Mouse (Mus musculus) testis, adult 2 months (tissue): ENCODE data around the gene Serpinc1. TPM values are rescaled to one million over a fixed set of nuclear protein-coding genes. Genes with fewer than 3 reads are reported as not detected.
"Not testable (repeated sequence)": the region's sequence is repeated elsewhere in the genome, so short reads cannot be mapped to it uniquely, and the experiment has no call there.

Experiments used
- H3K27ac ChIP-seq: fragments of 200-500 bp; 2 replicates; pipeline ENCODE4 v1.5.1; 2012; ENCODE audit warnings: low read depth, low read length; ENCODE audit not compliant: control insufficient read depth, insufficient read depth
- H3K27me3 ChIP-seq: fragments of 200-500 bp; 2 replicates; pipeline ENCODE4 v1.6.1; 2012; ENCODE audit warnings: mild to moderate bottlenecking, low read length, moderate library complexity; ENCODE audit not compliant: control insufficient read depth, insufficient read depth
- H3K36me3 ChIP-seq: fragments of 200-500 bp; 2 replicates; pipeline ENCODE4 v1.6.1; 2012; ENCODE audit warnings: mild to moderate bottlenecking, low read length; ENCODE audit not compliant: control insufficient read depth, insufficient read depth
- H3K4me1 ChIP-seq: fragments of 200-500 bp; 2 replicates; pipeline ENCODE4 v1.6.1; 2012; ENCODE audit warnings: low read length; ENCODE audit not compliant: control insufficient read depth, insufficient read depth
- H3K4me3 ChIP-seq: fragments of 200-500 bp; 2 replicates; pipeline ENCODE4 v1.5.1; 2012; ENCODE audit warnings: low read depth, mild to moderate bottlenecking, low read length, moderate library complexity, mixed read lengths; ENCODE audit not compliant: control insufficient read depth
- CTCF ChIP-seq: fragments of 200-500 bp; IDR thresholded peaks from 2 replicates; pipeline ENCODE4 v1.5.1; 2012; ENCODE audit warnings: low read depth, mild to moderate bottlenecking, inconsistent platforms, low read length, moderate library complexity; ENCODE audit not compliant: control insufficient read depth, insufficient read depth, insufficient replicate concordance
- POLR2A ChIP-seq: fragments of 200-500 bp; IDR thresholded peaks from 2 replicates; pipeline ENCODE4 v1.6.1; 2012; ENCODE audit warnings: low read depth, mild to moderate bottlenecking, inconsistent platforms, low read length, moderate library complexity; ENCODE audit not compliant: control insufficient read depth
- polyA plus RNA-seq: library from polyadenylated mRNA; depleted of rRNA; stranded (reverse); fragments of >200 nt; gene quantifications from 2 replicates; pipeline ENCODE4 v1.2.3, GENCODE M21; 2012

Gene Serpinc1
- polyA plus RNA-seq, 1 experiment = 0.69 TPM

DNA sequence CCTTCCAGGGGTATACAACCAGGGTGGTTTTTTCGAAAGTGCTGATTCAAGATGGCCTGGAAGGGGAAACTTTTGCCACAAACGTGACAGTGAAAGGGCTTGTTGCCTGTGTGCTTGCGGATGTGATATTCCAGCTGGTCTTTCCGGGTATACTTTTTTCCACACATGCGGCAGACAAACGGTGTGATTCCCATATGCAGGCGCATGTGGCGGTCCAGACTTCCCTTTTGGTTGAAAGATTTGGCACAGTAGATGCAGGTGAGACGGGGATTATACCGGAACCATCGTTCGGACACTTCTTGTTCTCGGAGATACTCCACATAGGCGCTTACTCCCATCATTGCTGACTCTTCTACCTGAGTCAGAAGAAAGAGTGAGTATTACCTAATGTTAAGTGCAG lies 41.7 kb downstream of the Serpinc1 start:
- TF ChIP-seq POLR2A (no peak), CTCF (no peak)
- H3K27me3 ChIP-seq = no peaks in the 10 kb centered on the region
- no peak overlapping the region for H3K27ac ChIP-seq
- no peaks in the 10 kb centered on the region for H3K36me3 ChIP-seq
- H3K4me1 ChIP-seq = no peaks in the 10 kb centered on the region
- H3K4me3 ChIP-seq = no peak overlapping the region

DNA sequence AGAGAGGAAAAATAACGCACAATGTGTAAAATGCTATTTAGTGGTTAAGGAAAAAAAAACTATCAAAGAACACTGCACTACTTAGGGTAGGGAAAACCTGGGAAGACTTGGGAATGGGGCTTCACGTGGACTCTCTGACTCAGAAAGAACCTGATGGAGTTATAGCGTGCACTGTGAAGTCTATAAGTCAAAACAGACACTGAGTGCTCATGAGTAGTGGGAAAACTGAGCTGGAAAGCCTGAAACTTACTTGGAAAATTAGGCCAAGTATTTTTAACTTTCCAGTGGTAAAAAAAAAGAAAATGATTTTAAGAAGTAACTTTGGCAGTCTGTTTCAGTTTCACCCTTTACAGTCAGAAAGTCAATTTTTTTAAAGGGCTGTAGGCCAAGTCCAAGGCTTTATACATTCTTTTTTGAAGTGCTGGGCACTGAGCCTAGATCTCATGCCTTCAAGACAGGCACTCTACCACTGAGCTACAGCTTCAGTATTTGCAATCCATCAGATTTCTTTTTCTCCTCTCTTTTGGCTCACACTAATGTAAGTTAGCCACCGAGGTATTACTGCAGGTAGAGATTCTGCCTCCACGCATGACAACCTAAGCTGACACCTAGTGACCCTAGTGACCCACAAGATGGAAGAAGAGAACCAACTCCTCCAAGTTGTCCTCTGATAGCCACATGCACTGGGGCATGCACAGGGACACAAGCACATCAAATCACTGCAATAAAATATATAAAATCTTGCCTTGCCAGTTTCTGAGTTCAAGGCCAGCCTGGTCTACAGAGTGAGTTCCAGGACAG lies 47.2 kb downstream of the Serpinc1 start:
- no peaks in the 10 kb centered on the region for H3K4me1 ChIP-seq
- no peaks in the 10 kb centered on the region for H3K27me3 ChIP-seq
- TF ChIP-seq CTCF = no peak
- TF ChIP-seq POLR2A = no peak
- H3K4me3 ChIP-seq = no peak overlapping the region
- H3K27ac ChIP-seq = no peak overlapping the region
- H3K36me3 ChIP-seq = no peaks in the 10 kb centered on the region

DNA sequence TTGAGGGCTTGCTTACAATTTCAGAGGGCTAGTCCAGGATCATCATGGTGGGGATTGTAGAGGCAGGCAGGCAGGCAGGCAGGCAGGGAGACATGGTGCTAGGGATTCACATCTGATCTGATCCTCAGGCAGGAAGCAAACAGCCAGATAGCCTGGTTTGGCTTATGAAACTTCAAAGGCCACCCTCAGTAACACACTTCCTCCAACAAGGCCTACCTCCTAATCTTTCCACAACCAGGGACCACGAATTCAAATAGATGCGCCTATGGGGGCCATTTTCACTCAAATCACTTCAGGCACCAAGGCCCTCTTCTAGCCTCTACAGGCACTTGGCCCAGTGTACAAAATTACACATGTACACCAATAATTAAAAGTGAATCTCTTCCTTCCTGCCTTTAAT lies 48.8 kb downstream of the Serpinc1 start:
- Histone ChIP-seq H3K27ac (no peak overlapping the region), H3K27me3 (no peaks in the 10 kb centered on the region), H3K4me3 (no peak overlapping the region), H3K4me1 (no peaks in the 10 kb centered on the region), H3K36me3 (no peaks in the 10 kb centered on the region)
- TF ChIP-seq CTCF (no peak), POLR2A (no peak)

DNA sequence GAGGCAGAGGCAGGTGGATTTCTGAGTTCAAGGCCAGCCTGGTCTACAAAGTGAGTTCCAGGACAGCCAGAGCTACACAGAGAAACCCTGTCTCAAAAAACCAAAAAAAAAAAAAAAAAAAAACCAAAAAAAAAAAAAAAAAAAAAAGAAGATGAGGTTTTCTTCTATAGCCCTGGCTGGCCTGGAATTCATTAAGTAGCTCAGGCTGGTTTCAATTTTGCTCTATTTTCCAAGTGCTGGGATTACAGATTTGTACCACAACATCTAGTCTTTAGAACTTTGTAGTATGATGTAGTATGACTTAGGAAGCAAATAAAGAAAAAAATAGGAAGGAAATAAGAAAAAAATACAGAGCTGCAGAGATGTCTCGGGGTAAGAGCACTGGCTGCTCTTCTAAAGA lies 50.0 kb downstream of the Serpinc1 start:
- H3K27me3 ChIP-seq, H3K27ac ChIP-seq, H3K36me3 ChIP-seq, H3K4me3 ChIP-seq, H3K4me1 ChIP-seq: not testable (repeated sequence)

DNA sequence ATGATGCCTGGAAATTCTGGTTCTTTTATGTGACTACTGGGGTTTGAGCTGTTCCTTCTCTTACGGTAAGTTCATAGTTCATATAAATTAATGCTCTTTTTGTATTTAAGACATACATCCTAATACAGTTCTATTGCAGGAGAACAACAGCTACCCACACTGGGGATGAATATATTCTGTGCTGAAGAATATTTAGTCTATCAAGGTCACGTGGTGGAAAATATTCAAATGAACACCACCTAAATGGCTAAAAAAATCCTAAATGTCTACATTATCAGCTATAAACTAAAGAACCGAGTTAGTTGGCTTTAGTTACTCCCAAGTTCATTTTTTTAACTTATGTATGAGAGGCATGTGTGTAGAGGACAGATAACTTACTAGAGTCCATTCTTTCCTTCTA lies 51.7 kb downstream of the Serpinc1 start:
- TF ChIP-seq CTCF (no peak), POLR2A (no peak)
- no peaks in the 10 kb centered on the region for H3K4me1 ChIP-seq
- H3K27ac ChIP-seq = no peak overlapping the region
- no peak overlapping the region for H3K4me3 ChIP-seq
- no peaks in the 10 kb centered on the region; the same call in 1 of the 2 replicates for H3K36me3 ChIP-seq
- no peaks in the 10 kb centered on the region for H3K27me3 ChIP-seq

DNA sequence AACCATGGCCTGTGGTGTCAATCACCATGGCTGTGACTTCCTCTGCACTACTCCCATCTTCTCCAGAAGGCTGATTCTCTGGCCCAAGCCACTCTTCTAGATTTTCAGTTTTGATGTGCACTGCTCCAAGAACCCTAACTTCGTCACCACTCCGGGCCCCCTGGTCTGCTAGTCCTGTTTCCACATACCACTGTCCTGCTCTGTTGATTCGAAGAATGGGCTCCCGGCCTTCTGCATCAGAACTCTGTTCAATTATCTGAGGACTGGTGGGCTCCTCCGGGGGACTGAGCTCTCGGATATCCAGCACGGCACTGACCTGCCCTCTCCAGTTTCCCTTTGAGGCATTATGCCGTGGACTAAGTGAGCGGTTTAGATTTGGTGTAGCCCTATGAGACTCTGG lies 53.5 kb downstream of the Serpinc1 start:
- H3K36me3 ChIP-seq = no peaks in the 10 kb centered on the region; the same call in 1 of the 2 replicates
- H3K4me1 ChIP-seq = no peaks in the 10 kb centered on the region
- TF ChIP-seq POLR2A (no peak), CTCF (no peak)
- H3K4me3 ChIP-seq = no peak overlapping the region
- no peak overlapping the region for H3K27ac ChIP-seq
- H3K27me3 ChIP-seq = no peaks in the 10 kb centered on the region

DNA sequence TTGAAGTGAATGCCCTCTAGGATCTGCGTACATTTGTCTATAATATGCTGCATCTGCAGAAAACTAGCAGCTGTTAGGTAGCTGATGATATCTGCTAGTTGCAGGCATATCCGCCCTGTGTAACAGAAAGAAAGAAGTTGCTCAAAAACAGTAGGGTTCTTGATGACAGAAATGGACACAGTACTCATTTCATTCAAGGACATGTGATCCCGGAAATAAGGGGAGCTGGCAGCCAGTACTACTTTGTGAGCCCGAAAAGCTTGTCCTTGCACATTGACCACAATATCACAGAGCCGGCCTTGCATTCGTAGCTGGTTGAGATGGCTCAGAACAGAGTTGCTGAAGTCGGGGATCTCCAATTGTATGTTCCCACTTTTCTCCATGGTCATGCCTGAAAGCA lies 54.0 kb downstream of the Serpinc1 start:
- Histone ChIP-seq H3K4me1 (no peaks in the 10 kb centered on the region), H3K27ac (no peak overlapping the region), H3K4me3 (no peak overlapping the region), H3K36me3 (no peaks in the 10 kb centered on the region; the same call in 1 of the 2 replicates), H3K27me3 (no peaks in the 10 kb centered on the region)
- TF ChIP-seq CTCF (no peak), POLR2A (no peak)
